Mouse (Mus musculus) neutrophil, adult 5-6 weeks (primary cell): ENCODE measurements around the gene Sod2. TPM values are rescaled to one million over a fixed set of nuclear protein-coding genes. Genes with fewer than 3 reads are reported as not detected.
"Not testable (repeated sequence)": the region's sequence is repeated elsewhere in the genome, so short reads cannot be mapped to it uniquely, and the experiment has no call there.

ENCODE experiments used
- ATAC-seq: fragments of 151-379, 151-347 bp; 2 replicates; pipeline ENCODE4 v1.8.0; 2017; ENCODE audit warnings: mild to moderate bottlenecking, moderate TSS enrichment; ENCODE audit not compliant: insufficient number of reproducible peaks, poor library complexity, low FRiP score, severe bottlenecking; ENCODE audit errors: extremely low read depth
- total RNA-seq: library from RNA; stranded (forward); fragments of 200-1000 nt; gene quantifications from 2 replicates; pipeline ENCODE4 v1.2.3, GENCODE M21; 2017

The Sod2 gene
- total RNA-seq: 27.9 and 28.4 TPM in 2 replicates

DNA sequence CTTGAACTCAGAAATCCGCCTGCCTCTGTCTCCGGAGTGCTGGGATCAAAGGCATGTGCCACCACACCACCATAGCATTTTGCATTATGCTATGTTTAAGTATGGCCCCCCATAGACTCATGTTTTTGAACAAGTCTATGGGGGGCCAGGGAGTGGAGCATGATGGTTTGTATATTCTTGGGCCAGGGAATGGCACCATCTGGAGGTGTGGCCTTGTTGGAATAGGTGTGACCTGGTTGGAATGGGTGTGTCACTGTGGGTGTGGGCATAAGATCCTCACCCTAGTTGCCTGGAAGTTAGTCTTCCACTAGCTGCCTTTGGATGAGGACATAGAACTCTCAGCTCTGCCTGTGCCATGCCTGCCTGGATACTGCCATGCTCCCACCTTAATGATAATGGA, at the start of gene Sod2:
Gene Sod2 (plus strand): TSS at position 301 of the 400 bp plus-strand sequence.
- ATAC-seq: not testable (repeated sequence)

DNA sequence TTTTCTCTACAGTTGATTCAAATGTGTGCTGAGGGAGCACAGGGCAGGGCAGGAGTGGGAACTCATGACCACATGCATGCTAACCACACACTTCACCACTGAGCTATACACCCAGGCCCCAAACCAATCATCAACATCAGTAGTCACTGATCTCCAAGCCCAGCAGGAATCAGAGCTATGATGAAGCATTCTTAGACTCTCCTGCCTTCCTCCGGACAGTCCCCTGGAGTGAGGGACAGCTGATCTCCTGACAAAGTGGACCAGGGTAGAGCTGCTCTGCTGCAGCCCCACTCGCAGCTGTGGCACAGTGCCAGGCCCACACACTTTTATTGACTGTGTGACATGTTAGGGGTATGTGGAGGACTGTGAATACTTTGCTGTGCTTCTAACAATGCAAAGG, 47.3 kb upstream of the Sod2 start:
- ATAC-seq: not testable (repeated sequence)

DNA sequence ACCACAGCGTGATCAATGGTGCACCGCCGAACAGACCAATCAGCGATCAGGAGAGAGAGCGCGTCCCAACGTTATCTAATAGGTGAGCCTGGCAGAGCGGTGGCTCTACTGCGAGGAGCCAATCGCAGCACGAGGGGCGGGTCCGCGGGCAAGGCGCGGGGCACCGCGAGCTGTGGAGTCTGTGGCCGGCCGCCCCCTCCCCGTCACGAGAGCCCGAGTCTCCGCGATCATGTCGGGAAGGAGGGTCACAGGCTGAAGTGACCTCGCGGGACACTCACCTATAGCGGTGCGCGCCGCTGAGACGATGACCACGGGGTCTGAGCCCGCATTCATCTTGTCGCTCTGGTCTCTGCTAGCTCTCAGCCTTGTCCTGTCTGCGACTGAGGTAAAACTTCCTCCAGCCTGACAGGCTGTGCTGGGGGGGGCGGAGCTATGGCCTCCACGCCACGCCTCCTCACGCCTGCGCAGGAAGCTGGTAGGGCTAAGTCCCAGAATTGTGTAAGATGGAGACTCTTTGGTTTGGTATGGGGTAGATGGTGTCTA, 46.2 kb upstream of the Sod2 start, which contains the start of gene Acat2:
Gene Acat2 (minus strand): TSS at position 417 of the 543 bp plus-strand sequence.
- ATAC-seq: peak; percentile 92

DNA sequence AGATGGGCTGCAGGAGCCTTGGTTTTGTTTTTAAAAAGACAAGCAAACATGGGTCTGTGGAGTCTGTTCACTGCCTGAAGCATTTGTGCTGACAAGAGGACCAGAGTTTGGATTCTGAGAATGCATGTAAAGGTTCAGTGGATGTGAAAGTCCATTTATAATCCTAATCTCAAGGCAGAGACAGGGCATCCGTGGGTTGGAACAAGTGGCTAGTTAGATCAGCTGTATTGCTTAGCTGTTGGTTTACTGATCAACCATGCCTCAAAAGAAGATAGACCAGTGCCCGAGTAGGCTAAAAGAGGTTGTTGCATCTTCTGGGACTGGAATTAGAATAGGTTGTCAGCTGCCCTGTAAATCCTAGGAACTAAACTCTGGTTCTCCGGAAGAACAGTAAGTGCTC, 43.2 kb upstream of the Sod2 start:
- no peak for ATAC-seq

DNA sequence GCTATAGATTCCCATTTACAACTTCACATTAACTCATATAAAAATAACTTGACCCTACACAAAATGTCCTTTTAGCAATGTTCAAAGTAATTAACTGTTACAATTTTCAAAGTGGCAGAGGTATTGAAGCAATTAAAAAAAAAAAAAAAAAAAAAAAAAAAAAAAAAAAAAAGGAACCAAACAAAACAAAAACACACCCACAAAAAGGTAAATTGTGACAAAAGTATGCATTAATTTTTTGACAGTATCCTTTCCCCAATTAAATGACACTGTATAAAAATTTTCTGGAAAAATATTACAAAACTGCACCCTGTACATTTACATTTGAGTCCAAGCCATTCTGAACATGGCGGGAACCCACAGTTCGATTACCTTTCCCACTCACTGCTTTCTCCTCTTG, 39.5 kb upstream of the Sod2 start:
- ATAC-seq: no peak

DNA sequence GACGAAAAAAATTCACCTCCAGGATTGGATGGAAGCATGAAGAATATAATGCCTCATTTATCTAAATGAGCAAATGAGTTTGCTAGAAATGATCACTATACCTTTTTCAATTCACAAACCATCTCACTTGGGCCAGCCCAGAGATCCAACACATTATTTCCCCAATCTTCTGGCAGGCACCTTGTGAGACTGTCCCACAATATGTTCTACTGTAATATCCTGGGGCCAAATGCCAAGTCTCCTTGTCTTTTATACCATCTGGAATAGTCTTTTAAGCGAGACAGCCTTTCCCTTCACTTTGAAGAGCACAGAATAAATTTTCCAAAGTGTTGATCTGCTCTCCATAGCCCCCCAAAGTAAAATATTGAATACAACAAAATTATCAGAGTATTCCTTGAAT, 32.8 kb upstream of the Sod2 start:
- no peak for ATAC-seq

DNA sequence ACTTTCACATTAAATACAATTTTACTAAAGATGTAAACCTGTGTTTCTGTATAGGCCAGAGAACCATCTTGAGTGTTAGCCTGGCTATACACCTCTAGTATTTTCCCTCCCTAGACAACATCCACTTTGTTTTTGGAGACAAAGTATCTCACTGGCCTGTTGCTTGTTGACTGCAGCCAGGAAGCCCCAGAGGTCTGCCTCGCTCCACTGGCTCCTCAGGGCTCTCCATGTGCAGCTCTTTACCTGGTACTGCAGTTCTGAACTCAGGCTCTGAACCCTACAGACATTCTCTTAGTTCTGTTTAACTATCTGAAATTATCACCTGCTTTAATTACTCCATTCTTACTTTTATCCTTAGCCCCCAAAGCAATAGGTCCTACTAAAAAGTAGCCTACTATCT, 28.1 kb upstream of the Sod2 start:
- no peak for ATAC-seq

DNA sequence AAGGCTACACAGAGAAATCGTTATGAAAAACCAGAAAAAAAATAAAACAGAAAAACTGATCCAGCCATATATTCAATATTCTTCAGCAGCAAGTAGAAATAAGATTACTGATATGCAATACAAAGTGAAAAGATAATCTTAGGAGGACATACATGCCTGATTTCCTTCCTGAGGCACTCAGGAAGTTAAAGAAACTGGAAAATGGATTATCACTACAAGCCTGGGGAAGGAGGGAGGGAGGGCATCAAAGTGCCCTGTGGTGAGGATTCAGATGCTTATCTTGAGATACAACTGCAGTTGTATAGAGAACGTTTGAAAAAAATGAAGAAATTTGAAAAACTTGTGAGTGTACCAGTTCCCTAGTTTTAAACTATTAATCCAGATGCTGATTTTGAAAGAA, 22.7 kb upstream of the Sod2 start:
- ATAC-seq: no peak

DNA sequence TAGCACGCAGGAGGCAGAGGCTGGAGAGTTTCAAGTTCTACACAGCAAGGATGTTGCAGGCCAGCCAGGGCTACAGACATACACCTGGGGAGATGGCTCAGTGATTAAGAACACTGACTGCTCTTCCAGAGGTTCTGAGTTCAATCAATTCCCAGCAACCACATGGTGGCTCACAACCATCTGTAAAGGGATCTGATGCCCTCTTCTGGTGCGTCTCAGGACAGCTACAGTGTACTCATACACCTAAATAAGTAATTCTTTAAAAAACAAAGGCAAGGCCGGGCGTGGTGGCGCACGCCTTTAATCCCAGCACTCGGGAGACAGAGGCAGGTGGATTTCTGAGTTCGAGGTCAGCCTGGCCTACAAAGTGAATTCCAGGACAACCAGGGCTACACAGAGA, 18.6 kb upstream of the Sod2 start:
- ATAC-seq: not testable (repeated sequence)

DNA sequence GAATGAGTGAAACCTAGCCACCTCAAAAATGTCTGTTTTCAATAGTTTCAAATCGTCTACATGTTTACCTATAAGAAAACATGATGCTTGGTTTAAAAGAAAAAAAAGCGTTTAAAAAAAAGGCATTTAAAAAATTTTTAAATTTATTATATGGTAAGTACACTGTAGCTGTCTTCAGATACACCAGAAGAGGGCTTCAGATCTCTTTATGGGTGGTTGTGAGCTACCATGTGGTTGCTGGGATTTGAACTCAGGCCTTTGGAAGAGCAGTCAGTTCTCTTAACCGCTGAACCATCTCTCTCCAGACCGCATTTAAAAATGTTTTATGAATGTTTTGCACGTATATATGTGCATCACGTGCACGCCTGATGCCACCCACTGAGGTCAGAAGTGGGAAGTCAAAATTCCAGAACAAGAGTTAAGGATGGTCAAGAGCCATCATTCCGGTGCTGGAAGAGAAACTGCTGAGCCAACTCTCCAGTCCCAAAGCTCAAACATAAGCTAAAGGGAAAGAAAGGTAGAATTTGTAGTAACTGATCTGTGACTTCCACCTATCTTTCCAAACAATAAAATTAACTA, 16.0 kb upstream of the Sod2 start:
- no peak for ATAC-seq

DNA sequence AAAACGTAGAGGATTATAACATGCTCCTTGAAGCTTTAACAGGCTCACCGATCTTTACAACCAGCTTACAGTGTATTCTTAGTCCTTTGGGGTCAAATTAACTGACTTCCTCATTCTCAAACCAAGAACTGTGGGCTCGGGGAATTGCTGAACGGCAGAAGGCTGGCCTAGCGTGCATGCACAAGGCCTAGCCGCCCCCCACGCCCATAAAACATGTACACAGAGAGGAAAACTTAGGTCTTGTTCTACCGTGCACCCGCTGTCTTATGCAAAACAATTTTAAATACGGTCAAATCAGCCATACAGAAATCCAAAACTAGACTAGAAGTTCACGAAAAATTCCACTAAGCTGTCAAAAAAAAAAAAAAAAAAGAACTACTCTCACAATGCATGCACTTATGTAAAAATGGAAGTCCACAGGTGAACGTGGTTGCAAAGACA, 15.4 kb upstream of the Sod2 start:
- ATAC-seq: peak; percentile 47; the same call in 1 of the 2 replicates

DNA sequence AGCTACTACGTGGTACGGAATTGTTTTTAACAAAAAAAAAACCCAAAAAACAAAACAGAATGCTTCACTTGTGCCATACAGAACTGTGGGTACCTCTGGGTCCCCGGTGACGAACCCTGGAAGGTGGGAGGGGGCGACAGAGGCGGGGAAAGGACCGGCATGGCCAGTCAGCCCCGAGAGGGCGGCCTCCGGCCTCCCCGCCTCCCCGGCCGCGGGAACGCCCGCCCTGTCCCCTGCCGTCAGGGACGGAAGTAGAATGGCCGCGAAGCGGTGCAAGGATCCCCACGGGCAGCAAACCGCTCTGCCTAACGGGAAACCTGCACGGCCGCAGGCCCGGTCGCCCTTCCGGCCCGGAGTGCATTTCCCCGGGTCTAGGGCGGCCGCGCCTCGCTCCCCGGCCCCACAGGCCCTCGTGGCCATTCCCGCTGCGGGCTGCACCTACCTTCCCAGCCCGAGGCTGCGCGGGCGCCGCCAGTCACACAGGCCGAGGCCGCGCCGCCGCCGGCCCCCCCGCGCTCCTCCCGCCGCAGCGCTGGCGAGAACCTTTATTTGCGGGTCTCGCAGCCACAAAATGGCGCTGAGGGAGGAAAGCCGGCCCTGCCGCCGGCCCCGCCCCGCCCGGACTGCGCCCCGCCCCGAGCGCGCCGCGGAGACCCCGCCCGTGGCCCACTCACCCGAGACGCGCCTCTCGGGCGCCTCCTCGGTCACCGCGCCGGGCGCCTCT, 14.8 kb upstream of the Sod2 start:
- ATAC-seq: peak; percentile 31

DNA sequence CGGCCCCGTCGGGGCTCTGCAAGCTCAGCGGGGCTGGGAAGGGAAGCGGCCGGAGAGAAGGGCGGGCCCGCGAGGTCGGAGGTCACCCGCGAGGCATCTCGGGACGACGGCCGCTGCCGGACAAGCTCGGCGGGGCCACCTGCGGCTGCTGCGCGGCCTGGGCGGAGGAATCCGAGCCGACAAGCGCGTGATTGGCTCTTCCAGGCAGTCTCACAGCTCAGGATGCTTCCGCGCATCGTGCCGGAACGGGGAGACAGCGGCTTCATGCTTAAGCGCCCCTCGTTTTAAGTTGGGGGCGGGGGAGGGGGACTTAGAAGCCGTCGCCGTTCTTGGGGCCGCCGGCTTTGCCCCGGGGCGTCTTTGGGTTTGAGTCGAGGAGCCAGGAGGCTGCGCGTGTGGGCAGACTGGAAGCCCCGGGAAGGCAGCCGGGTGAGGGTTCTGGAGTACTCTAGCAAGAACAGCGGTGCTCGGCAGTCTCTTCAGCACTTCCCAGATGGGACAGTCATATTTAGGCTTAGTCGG, 14.1 kb upstream of the Sod2 start:
- peak; percentile 70 for ATAC-seq

DNA sequence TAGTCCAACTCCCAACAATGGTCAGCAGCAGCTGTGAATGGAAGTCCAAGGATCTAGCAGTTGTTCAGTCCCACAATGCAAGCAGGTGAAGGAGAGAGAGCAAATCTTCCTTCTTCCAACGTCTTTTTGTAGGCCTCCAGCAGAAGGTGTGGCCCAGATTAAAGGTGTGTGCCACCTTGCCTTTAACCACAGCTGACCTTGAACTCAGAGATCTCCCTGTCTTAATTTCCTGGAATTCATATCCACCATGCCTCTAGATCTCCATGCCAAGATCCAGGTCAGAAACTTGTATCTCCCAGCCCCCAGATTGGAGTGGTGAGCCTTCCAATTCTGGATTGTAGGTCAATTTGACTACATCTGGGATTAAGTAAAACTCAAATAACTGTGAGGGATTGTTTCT, 12.6 kb upstream of the Sod2 start, which contains the start of gene Wtap:
Gene Wtap (minus strand): TSS at position 101 of the 400 bp plus-strand sequence.
- ATAC-seq: no peak

DNA sequence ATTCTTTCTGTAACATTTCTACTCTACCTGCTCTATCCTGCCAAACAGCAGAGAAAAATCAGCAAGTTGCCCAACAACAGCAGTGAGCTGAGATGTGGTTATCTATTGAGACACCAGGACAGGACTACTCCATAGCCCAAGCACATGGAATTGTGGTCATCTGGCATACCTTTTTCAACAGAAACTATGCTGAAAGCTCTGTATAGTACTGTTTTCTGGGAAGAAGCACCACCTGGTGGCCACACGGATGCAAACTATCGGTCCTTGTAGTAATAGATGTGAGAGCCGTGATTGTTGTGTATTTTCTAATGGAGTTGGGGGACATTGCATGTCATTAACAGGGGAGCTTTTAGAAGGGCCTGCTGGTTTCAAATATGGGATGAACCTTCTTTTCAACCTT, 10.3 kb upstream of the Sod2 start:
- ATAC-seq: peak; percentile 33; the same call in 1 of the 2 replicates

DNA sequence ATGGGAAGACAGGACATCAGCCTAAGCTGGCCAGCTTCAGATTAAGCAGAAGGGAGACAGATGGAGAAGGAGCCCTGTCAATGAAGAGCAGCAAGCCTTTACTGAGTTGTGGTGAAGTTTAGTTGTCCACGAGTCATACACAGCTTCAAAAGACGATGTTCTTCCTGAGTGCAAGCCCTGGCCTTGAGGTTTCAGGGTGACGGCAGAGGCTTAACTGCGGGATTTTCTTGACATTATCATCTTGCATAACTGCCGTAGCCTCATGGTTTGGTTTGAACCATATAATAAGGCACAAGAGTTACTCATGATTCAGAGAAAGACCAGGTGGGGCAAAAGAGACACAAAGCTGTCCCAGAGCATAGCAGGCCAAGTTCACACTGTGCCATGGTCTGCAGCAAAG, 8.8 kb upstream of the Sod2 start:
- ATAC-seq: no peak

DNA sequence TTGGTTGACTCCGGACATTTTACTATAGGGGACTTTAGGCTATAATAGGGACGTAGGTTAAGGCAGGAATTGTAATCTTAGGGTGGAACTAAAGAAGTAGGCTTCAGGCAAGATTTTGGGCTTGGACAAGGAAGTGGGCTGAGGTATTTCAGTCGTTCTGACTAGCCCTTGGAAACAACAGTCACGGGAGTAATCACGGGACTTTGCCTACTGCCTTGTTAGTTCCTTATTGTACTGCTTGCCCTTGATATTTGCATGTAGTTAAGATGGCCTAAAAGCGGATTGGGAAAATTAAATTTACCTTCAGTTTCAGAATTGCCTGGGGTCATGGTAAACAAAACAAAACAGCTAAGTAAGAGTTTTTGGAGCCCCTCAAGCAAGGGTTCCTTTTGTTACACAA, 7.6 kb upstream of the Sod2 start:
- ATAC-seq: no peak

DNA sequence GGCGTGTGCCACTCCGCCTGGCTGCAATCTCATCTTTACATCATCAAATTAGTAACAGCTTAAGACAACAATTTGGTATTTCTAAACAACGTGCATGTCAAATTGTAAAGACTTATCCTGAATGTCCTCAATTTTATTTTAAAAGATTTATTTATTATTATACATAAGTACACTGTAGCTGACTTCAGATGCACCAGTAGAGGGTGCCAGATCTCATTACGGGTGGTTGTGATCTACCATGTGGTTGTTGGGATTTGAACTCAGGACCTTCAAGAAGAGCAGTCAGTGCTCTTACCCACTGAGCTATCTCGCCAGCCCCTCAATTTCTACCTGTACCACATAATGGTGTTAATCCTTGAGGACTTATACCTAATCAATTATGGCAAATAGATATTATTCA, 4.4 kb upstream of the Sod2 start:
- ATAC-seq: not testable (repeated sequence)

DNA sequence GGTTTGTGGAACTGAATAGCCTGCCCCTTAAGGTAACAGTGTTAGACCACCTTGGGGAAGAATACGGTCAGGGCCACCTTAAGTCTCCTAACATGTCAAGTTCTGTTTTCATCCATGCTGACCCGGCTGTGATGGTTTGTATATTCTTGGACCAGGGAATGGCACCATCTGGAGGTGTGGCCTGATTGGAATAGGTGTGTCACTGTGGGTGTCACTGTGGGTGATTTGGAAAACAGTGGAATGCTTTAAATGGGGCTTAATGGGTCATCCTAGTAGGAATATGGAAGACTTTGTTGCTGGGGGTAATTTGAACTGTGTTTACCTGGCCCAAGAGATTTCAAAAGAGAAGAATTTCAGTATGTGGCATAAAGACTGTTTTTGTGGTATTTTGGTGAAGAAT, 2.2 kb upstream of the Sod2 start:
- ATAC-seq: not testable (repeated sequence)

DNA sequence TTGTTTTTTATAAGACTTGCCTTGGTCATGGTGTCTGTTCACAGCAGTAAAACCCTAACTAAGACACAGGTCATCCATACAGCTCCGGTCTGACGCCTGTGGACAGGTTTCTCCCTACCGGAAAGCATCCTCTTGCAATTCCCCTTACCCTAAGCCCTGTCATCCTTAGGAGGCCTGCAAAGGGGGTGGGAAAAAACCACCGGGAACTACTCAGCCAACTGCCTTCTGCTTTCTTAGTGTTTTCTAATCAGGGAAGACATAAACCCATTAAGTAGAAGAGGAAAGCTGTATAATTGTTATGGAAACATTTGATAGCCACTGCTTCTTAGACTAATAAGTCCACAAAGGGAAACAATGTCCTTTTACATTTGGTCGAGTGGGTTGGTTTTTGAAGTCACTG, 338 bp downstream of the Sod2 start:
- ATAC-seq: no peak
